Mouse (Mus musculus) hindlimb bud, embryonic 11.5 days (tissue): Measurements from ENCODE around the gene Atp6v0c.
A peak's percentile ranks its signal among the peaks of the same experiment; 100 is the strongest.

ENCODE experiments used
- DNase-seq: peaks from one replicate; pipeline ENCODE4 v3.0.0-alpha.2; 2012; ENCODE audit warnings: low read depth, low spot score; ENCODE audit errors: extremely low spot score

Gene Atp6v0c

DNA sequence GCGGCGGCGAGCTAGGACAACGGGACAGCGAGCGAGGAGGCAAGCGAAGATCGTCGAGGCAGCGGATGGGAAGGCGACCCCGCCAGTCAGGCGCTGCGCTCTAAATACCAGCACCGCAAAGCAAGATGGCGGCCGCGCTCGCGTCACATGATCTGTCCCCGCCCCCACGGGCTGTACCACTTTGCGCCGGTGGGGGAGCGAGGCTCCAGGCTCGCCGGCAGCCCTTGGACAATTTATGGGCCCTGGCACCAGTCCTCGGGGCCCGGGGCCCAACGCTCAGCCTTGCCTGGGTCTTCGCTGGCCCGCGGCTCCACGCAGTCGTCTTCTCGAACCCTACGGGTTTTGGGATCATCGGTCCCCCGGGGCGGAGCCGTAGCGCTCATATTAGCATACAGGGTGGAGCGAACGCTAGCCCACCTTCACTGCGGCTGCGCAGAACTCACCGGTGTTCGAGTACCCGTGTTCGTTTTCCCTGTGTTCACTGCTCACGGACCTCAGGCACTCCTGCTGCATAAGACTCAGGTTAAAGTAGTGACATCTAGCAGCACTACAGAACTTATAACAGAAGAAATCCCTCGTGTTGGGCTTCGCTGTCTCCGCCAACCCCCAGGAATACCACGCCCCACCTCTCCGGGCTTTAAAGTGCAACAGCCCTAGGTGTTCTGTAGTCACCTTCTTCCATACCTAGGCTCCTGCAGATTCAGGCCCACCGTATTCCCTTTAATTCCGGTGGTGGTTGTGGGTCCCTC lies at the start of gene Atp6v0c:
TSS of gene Atp6v0c (minus strand) at position 386 of the 749 bp plus-strand sequence.
- peak; percentile 86 for DNase-seq

DNA sequence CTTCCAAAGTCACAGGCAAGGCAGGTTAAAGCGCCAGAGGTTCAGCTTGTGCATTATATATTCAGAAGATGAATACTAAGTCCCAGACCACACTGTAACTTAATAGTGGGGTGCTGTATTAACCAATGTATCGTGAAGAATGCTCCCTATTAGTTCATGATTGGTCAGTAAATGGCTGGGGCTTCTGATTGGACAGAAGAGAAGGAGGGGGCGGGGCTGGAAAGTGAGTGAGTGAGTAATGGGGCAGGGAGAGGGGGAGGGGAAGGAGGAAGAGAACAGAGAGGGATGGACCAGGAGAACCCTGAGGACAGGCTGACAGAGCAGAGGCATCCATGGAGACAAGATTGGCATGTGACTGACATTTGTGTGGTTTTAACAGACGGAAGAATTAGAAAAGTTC lies 47.3 kb upstream of the Atp6v0c start:
- no peak for DNase-seq

DNA sequence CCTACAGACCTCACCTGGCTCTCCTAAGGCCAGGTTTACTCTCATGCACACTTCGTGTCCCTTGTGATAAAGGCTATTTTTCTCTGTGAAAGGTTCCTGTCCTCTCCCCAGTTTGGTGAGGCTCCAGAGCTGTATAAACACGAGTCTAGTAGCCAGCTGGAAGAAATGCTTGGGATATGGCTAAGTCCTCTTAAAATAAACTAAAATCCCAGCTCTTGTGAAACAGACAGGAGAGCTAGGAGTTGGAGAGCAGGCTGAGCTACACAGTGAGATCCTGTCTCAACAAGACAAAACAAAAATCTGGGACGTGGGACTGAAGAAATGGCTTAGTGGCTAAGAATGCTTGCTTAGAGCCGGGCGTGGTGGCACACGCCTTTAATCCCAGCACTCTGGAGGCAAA lies 43.7 kb upstream of the Atp6v0c start:
- DNase-seq: no peak

DNA sequence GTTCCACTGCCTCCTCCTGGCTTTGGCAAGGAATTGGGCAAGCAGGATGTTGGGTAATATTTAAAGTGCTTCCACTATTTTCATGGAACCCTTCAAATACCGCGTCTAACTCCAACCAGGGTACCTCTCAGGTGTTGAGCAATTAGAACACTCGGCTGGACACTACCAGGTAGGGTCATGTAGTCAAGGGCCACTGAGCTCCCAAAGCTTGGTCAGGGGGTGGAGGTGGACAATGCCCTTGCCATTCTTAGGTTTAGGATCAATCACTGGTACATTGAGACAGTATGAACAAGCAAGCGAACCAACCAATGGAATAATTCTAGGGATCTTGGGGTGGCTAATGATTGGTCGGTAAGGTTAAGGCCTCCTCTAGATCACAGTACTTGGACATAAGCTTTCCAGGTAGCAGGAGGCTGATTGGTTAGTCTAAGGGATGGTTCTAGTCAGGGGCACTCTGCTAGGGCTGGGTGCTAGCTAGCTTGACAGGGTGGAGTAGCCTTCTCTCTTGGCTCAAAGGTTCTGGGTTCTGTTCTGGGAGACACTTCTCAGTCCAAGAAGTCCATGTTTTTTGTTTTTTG lies 43.0 kb upstream of the Atp6v0c start:
- DNase-seq: no peak

DNA sequence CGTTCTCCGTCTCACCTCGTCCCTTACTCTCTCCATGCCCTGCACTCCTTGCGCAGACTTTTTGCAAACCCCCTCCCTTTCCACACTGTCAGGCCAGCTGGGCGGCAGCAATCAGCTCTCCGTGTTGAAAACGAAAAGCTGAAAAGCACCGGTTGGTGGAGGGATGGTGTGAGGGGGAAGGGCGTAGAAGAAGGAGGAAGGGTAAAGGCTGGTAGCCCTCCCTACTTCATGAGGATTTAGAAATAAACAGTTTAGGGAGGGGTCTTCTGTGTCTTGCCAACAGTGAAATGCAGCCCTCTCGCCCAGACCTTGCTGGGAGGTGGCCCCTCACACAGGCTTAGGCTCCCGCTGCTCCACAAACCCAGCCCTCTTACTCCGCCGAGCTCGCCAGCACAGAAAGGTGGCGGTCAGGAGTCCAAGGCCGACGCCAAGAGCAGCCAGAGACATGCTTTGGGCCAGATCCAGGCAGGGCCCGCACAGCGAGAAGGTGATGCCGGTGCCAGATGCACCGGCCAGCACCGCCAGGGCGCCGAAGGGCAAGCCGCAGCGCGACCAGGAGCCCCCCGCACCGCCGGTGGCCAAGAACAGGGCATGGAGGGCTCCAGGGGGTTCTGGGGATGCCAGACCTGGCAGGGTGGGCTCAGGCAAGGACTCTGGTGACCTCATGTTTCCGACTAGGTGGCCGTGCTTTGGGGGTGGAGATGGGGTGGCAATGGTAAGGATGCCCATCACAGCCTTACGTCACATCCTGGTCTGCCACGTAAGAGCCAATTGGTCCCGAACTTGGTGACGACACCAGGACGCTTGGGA lies 42.3 kb upstream of the Atp6v0c start:
- no peak for DNase-seq

DNA sequence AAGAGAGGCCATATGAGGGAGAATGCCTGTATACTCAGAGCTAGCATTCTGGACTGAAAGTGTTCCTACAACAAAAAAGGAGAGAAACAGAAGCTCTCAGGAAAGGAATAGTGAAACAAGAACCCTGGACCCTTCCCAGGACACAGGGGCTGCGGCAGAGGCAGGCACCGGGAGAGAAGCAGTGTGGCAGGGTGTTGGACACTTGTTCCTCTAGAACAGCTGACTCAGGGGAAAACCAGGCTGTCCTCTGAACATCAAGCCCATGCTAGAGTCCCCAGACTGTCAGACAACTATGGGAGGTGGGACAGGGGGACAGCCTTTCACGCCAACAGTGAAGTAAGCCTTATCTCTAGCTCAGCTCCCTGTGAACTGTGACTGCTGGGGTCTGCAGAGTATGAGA lies 41.1 kb upstream of the Atp6v0c start:
- no peak for DNase-seq

DNA sequence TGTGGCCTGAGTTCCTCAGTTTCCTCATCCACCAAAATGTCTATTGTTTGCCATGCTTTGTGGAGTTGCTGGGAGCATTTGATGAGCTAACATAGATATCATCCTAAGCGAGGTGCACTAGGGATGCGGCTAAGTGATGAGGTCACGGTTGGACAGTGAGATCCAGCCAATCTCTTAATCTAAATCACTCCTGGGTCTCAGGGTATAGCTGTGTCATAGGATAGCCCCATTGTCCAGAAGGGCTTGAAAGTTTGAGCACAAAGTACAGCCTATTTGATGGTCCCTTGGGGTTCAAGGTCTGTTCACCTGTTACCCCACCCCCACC lies 40.4 kb upstream of the Atp6v0c start:
- DNase-seq: no peak

DNA sequence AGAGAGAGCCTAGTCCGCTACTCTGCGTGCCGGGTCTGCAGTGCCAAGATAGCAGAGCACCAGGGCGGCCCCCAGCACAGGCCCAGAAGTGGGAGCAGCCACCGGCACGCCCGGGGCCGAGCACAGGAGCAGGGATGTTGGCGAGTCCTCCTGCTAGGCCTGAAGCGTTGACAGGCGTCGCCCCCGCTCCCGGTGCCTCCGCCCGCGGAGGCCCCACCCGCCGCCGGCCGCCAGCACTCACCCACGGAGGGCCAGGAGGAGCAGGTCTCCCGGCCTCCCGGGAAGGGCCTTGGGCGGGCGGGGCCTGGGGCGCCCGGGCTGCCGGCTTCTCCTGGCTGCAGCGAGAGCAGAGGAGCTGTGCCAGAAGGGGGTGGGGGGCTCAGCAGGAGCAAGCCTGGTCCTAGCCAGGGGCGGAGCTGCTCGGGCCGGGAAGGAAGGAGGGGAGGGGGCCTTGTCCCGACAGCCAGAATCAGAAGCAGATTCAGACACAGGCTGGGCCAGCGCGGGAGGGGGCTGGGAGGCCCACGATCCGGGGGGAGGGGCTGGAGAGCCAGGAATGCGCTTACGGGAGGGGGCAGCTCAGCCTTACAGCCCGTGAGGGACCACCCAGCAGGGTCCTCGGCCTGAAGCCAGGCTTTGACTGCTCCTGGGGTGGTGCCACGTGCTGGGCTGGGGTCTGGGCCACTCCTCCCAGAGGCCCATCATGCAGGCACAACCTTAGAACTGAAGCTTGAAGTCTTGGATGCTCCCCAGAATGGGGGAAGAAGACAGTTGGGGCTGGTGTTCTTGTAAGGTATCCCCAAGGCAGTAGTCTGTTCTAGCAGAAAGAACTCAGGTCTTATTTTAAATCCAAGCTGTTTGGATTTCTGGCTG lies 39.8 kb upstream of the Atp6v0c start, which contains the start of gene Ntn3:
TSS of gene Ntn3 (minus strand) at position 489 of the 873 bp plus-strand sequence.
- no peak for DNase-seq

DNA sequence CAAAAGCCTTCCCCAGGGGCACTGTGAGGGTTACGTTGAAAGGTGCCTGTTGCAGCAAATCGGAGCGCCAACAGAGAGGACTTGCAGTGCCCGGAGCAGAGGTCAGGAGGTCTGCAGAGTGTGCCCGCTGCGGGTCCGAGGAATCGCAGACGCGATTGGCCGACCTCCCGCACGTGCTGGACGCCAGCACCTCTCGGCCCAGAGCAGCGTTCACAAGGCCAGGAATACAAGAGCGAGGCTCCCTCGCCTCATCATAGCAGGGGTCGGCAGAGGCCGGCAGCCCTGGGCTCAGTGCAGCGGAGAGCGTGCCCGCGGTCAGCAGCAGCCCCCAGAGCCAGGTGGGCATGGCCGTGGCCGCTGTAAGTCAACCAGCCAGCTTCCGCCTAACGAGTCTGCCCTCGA lies 39.1 kb upstream of the Atp6v0c start:
- DNase-seq: no peak

DNA sequence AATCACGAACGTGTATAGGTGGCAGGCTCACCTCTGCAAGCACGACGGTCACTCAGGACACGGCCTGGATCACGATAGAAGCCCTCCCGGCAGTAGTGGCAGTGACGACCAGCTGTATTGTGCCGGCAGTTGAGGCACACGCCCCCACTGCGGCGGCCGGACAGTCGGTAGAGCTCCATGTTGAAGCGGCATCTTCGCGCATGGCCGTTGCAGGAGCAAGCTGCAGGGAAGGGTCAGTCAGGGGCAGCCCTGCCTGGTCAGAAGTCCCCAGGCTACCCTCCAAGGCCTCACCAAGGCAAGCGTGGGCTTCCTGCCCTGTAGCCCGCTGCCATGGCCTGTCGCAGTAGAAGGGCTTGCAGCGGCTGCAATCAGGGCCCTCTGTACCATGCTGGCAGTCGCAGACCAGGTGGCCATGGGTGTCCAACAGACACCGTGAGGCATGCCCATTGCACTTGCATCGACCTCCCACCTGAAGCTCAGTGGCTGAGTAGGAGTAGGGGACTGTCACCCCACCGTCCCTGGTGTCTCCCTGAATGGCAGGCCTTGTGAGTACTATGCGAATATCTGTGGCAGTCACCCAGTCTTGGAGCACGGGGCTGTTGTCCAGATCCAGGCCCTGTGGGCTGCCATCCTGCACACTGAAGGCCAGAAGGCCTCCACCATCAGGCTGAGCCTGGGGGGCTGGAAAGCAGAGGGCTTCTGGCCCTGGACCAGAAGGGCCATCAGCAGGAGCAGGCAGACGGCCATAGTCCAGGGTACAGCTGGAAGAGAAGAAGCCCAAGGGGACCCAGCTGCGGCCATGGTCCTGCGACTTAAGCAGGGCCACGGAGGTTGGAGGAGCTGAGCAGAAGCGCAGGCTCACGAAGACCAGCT lies 38.5 kb upstream of the Atp6v0c start:
- no peak for DNase-seq

DNA sequence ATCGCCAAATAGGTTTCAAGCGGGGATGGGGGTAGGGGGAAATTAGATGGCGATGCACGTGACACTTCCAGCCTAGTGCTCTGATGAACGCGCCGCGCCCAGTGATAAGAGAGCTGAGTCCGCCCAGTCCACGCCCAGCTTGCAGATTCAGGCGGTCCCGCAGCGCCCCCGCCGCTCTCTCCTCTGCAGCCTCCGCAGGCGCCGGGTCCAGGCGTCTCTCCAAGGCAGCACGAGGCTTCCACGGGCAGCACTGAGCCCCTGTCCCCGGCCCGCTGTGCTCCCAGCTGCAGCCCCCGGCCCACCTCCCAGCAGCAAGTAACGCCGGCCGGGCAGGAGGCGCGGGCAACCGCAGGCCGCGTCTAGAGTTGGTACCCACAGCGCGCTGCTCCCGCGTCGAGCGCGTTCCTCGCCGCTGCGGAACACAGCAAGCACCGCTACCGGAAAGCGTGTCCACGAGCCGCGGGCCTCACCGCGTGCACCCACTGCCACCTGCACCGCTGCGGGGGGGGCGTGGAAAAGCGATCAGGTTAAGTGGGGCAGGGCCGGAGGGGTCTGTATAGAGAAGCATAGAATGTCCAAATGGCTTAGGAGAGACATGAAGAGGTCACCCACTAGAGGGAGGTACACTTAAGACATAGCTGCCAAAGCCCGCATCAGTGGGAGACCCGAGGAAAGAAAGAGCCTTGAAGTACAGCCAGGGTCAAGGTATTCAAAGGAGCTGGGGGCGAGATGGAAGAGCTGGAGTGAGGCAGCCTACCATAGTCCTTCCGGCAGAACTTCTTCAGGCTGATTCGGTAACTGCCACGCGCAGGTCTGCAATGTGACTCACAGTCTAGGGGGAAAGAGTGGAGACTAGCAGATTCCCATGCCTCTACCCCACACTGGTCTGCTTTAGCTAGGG lies 37.2 kb upstream of the Atp6v0c start:
- no peak for DNase-seq

DNA sequence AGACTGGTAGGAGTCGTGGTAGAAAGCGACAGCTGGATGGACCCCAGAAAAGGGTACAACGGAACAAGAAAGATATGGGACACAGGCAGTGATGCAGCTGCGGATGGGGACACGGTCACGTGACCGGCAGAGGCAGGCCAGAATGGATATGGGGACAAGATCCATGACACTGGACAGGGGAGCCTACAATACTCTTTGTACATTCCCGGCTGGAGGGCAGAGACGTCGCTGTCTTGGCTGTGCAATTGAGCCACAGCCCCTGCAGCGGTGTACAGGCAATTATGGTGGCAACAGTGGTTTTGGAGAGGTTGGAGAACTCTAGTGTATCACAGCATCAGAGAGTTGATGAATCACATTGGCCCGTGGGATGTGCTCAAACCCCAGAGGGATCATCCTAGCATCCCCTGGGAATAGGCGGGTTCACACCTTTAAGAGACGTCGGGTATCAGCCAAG lies 36.4 kb upstream of the Atp6v0c start:
- no peak for DNase-seq

DNA sequence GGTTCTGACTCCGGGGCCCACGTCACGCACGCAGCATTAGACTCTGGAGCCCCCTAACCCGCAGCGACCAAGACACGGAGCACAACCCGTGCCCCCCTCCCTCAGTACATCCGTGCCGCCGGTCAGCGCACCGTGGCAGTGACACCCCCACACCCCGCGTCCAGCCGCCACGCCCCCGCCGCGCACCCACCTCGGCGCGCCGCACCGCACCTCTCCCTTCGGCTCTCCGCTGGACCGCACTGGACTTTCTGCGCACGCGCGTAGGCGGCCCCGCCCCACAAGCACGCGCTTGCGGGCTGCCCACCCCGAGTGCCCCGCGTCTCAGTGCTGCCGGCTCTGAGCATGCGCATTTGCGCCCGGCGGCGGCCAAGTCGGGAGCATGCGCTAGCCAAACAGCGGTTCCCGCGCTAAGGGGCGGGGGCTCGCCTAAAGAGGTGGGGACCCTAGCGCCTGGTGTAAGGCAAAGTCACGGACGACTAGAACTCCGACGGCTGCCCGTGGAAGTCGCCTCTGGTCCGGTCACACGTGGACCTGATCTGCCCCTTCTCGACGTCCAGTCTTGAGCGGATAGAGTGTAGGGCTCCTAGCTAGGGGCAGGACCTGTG lies 35.9 kb upstream of the Atp6v0c start, which contains the start of gene Tbc1d24:
TSS of gene Tbc1d24 (minus strand) at position 279 of the 605 bp plus-strand sequence.
- no peak for DNase-seq

DNA sequence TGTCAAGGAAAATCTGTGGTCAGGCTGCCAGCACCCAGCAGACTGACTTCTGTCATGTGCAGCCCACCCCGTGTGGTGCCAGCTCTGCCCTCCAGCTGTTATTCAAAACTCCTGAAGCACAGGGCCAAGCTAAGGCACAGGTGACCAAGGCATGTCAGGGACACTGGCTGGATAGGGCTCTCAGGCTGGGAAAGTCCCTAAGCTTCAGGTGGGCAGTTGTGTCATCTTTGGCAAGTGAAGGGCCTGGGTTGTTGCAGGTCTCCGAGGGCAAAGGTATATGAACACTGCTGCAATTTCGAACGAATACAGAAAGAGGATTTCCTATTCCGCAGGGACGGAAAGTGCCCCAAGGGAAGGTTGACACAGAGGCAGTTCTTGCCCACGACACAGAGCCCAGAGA lies 35.3 kb upstream of the Atp6v0c start:
- DNase-seq: no peak

DNA sequence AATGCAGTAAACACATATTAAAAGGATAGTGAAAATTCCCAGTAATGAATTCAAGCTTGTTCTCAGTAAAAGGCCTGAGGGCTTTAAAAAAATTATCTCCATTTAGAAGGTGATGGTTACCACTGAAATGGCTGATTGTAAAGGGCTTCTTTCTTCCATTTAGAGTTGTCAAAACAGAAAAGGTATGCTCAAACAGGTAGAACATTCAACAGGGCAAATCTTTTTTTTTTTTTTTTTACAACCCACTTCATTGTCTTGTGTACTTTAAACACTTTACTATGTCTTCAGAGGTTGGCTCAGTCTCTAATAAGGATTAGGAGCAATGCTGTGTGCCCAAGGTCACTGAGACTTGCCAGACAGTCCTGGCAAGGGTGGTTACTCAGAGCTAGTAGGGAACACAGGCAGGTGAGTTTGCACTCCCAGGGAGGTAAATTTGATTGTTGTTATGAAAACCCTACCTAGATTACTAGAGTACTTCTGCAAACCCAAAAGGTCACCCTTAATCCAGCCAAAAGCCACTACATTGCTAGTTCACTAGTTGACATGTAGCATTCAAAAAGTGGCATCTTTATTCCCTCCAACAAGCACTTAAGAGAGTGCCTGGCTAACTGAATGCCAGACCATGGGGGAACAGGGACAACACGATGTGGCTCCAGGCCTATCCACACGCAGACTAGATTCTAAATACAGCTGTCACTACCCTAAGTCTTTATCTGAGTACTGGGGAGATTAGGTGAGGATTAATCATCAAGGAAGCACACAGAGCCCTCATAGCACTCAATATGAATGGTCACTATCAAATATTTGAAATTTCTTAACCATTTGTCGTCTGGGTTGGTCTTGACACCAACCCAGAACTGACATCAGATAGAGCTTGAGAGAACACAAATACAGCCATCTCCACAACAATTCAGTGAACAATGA lies 34.4 kb upstream of the Atp6v0c start:
- no peak for DNase-seq

DNA sequence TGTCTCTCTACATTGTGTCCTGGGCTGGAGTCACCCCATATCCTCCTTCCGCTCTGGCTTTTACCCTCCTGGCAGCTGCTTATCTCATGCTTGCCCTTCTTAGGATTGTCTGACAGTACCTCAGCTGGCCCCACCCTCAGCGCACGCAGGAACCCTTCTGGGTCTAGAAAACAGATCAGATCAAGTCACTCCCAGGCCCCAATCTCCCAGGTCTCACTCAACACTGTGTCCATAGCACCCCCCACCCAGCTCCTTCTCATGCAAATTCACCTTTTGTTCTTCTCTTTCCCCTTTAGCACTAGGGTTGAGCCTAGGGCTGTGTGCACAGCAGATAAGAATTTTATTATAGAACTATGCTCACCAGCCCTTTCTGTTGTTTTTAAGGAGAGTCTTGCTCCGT lies 33.6 kb upstream of the Atp6v0c start:
- no peak for DNase-seq

DNA sequence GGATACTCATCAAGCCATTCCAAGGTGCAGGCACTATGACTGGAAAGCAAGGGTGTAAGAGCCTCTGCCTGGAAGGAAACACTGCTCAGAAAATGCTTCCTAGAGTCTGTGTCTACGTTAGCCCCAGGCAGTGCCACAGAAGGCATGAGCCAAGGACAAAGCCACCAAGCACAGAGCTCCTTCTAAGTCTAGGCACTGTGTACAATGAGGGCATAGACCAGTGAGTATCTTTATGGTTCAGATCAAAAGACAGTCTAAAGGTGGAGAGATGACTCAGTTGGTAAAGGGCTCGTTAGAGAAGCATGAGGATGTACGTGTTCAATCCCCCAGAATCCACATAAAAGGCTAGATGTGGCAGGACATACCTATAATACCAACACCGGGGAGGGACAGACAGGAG lies 31.6 kb upstream of the Atp6v0c start:
- DNase-seq: no peak

DNA sequence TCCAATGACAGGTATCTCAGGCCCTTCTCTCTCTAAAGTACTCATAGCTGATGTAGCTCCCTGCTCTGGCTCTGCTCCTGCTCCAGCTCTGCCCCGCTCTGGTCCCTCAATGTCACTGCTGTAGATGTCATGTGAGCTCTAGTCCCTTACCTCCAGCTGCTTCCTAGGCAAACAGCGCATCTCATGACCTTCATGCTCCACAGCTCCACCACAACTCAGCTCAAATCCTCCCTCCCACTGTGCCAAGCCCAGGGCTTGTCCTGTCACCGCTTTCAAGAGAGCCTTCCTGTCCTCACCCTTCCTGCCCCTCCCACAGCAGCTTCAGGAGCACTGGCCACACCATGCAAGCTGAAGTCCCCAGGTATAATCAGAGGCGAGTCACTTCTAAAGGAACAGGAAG lies 30.2 kb upstream of the Atp6v0c start:
- DNase-seq: no peak
